Mouse (Mus musculus) A20 (cell line): ENCODE data around the gene Gm11397.
"Not testable (repeated sequence)": the region's sequence is repeated elsewhere in the genome, so short reads cannot be mapped to it uniquely, and the experiment has no call there.

ENCODE experiments used
- DNase-seq: peaks from one replicate; pipeline ENCODE4 v3.0.0-alpha.2; 2011; ENCODE audit warnings: low read depth, low spot score

Gene Gm11397

GRCm38 (mm10) chr13:33395461-33395860 lies at the start of gene Gm11397:
Gm11397 (plus strand) TSS chr13:33395761.
- DNase-seq, result not testable (repeated sequence)

GRCm38 (mm10) chr13:33356666-33357065 lies 38.9 kb upstream of the Gm11397 start:
- not testable (repeated sequence) for DNase-seq

- not testable (repeated sequence) for DNase-seq
These were observed 37.2 kb downstream of the Gm11397 start for GRCm38 (mm10) chr13:33432714-33433113.
